Mouse (Mus musculus) mesoderm, embryonic 11.5 days (tissue): Measurements from ENCODE around the gene Gm21789.
"Not testable (repeated sequence)": the region's sequence is repeated elsewhere in the genome, so short reads cannot be mapped to it uniquely, and the experiment has no call there.

ENCODE experiments used
- DNase-seq: peaks from one replicate; pipeline ENCODE4 v3.0.0-alpha.2; 2012; ENCODE audit warnings: low read depth, low spot score

Gene Gm21789

DNA sequence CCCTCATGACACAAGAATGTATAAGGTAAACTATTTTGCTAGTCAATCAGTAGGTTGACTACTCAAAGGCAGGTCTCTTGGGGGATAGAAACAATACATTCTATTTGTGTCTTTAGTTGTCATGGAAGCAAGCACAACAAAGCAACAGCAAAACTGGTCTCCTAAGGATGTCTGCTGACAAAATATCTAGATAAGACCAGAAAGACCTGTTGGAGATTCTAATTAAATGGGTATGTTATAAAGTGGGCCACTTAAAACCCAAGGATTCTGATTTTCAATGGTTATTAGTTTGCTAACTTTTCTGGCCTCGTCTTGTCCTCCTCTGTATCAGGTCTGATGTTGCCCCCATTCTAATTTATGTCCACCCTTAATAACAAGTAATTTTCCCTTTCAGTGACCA, at the start of gene Gm21789:
Gene Gm21789 (plus strand): TSS at position 301 of the 400 bp plus-strand sequence.
- DNase-seq: not testable (repeated sequence)

DNA sequence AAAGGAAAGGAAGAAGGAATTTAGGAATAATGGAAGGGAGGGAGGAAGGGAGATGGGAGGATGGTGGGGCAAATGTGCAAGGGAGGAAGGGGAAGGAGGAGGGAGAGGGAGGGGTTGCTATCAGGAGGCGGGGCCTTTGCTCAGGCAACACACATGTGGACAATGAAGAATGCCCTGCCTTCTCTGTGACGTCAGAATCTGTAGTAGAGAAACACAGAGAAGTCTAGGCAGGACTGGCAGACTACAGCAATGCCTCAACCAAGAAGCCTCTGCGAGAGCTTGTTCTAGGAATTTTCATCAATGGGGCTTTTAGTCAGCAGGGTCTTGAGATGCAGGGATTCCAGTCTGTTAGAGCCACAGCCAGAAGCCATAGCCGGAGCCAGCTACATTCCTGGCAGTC, 47.2 kb upstream of the Gm21789 start, which contains the start of gene Btbd35f30:
Gene Btbd35f30 (plus strand): TSS at position 301 of the 400 bp plus-strand sequence.
- not testable (repeated sequence) for DNase-seq

DNA sequence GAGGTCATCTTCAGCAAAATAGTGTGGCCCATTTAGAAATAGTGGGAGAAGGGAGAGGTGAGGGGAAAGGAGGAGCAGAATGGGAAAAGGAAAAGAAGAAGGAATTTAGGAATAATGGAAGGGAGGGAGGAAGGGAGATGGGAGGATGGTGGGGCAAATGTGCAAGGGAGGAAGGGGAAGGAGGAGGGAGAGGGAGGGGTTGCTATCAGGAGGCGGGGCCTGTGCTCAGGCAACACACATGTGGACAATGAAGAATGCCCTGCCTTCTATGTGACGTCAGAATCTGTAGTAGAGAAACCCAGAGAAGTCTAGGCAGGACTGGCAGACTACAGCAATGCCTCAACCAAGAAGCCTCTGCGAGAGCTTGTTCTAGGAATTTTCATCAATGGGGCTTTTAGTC, 32.0 kb downstream of the Gm21789 start, which contains the start of gene Btbd35f5:
Gene Btbd35f5 (plus strand): TSS at position 301 of the 400 bp plus-strand sequence.
- not testable (repeated sequence) for DNase-seq
